11 mouse cellular contexts compared by ENCODE assay signal in genomic region chr3:49266048-49266447, GRCm38 (mm10).
DNase-seq lines count a peak whose midpoint lies in the region; ATAC-seq and TF ChIP-seq lines count a peak whose summit lies in the region.
"Had no signal": no experiment of that assay in that cellular context is flagged by ENCODE, and none has a peak within 500 bp of the region (broad histone marks: within the 10 kb centered on the region; RNA-seq: fewer than 3 reads in every experiment).

No protein-coding gene starts in this region.

- no peaks in the 10 kb centered on the region for H3K9me3 ChIP-seq in forebrain, postnatal 0 days (ENCODE audit: low read length)
- no peaks in the 10 kb centered on the region for H3K9me3 ChIP-seq in forebrain, embryonic 15.5 days
- H3K9me3 ChIP-seq: embryonic facial prominence, embryonic 13.5 days; G1E had no signal

- H3K4me2 ChIP-seq in forebrain, postnatal 0 days (ENCODE audit: low read depth) = no peak overlapping the region
- H3K4me2 ChIP-seq in forebrain, embryonic 15.5 days (replicated peaks) = no peak overlapping the region
- H3K4me2 ChIP-seq: embryonic facial prominence, embryonic 13.5 days had no signal

- H3K27ac ChIP-seq in forebrain, postnatal 0 days (ENCODE audit: low read depth, low read length) = no peak overlapping the region
- no peak overlapping the region for H3K27ac ChIP-seq in forebrain, embryonic 15.5 days (replicated peaks)
- H3K27ac ChIP-seq: embryonic facial prominence, embryonic 13.5 days had no signal

- ATAC-seq in forebrain, postnatal 0 days = no peak
- no peak for ATAC-seq in forebrain, embryonic 15.5 days (replicated peaks)
- no peak for ATAC-seq in megakaryocyte progenitor cell, adult 5-6 weeks (replicated peaks; ENCODE audit: poor library complexity)

- WGBS in forebrain, postnatal 0 days = 68% methylated on average over 2 of the region's 2 CpGs
- 75% methylated on average over 2 of the region's 2 CpGs for WGBS in forebrain, embryonic 15.5 days

- no peaks in the 10 kb centered on the region for H3K4me1 ChIP-seq in forebrain, postnatal 0 days (ENCODE audit: insufficient read depth)
- no peaks in the 10 kb centered on the region for H3K4me1 ChIP-seq in forebrain, embryonic 15.5 days
- H3K4me1 ChIP-seq: embryonic facial prominence, embryonic 13.5 days had no signal

- H3K9ac ChIP-seq in forebrain, postnatal 0 days = no peak overlapping the region
- no peak overlapping the region for H3K9ac ChIP-seq in forebrain, embryonic 15.5 days (replicated peaks)
- H3K9ac ChIP-seq: embryonic facial prominence, embryonic 13.5 days had no signal

- no peaks in the 10 kb centered on the region for H3K27me3 ChIP-seq in forebrain, postnatal 0 days (ENCODE audit: insufficient read depth, low read length)
- no peaks in the 10 kb centered on the region for H3K27me3 ChIP-seq in forebrain, embryonic 15.5 days
- H3K27me3 ChIP-seq: embryonic facial prominence, embryonic 13.5 days had no signal

- H3K4me3 ChIP-seq in forebrain, postnatal 0 days (ENCODE audit: low read depth, low read length) = no peak overlapping the region
- H3K4me3 ChIP-seq in forebrain, embryonic 15.5 days = no peak overlapping the region
- H3K4me3 ChIP-seq: embryonic facial prominence, embryonic 13.5 days had no signal

- DNase-seq in forebrain, postnatal 0 days = peak; percentile 29
- DNase-seq in kidney, postnatal 14 days = peak; percentile 5
- no peak for DNase-seq in kidney, adult 11 months
- DNase-seq in 416B (ENCODE audit: low read depth) (peak; percentile 8), ZHBTc4 (ENCODE audit: low read depth, low spot score) (peak; percentile 6)
- DNase-seq in frontal cortex, postnatal 25 days (ENCODE audit: low spot score in 2 of 2) = no peak
- DNase-seq: gastrocnemius, postnatal 14 days had no signal

- peak; percentile 66 for TF ChIP-seq CTCF in forebrain, postnatal 0 days (IDR thresholded peaks at IDR 0.05; ENCODE audit: low read depth)

- H3K36me3 ChIP-seq in forebrain, postnatal 0 days (ENCODE audit: insufficient read depth) = no peaks in the 10 kb centered on the region
- no peaks in the 10 kb centered on the region for H3K36me3 ChIP-seq in forebrain, embryonic 15.5 days
- H3K36me3 ChIP-seq: embryonic facial prominence, embryonic 13.5 days; G1E had no signal

Comparison
In these comparisons a context has a peak if more than half of its experiments do, and no peak if none do; other contexts are left out.
1. DNase-seq: peak in forebrain, postnatal 0 days (single experiment), kidney, postnatal 14 days (single experiment), 416B (single experiment) and ZHBTc4 (single experiment); none in kidney, adult 11 months (single experiment) and frontal cortex, postnatal 25 days (0 of 2).